Mouse (Mus musculus): ENCODE data around the gene Kcna1. TPM values are rescaled to one million over a fixed set of nuclear protein-coding genes. Genes with fewer than 3 reads are reported as not detected.

The Kcna1 gene
- 4.8 and 4.9 TPM in 2 replicates for polyA plus RNA-seq (2015; fragmentation: Nextera tagmentation; extraction: Ambion mirVana)

GRCm38 (mm10) chr6:126646381-126646780 lies at the start of gene Kcna1:
Gene Kcna1 (minus strand): TSS chr6:126646384.
- Histone ChIP-seq H3K27me3 (peaks cover 35% of the 10 kb centered on the region), H3K36me3 (no peaks in the 10 kb centered on the region), H3K9me3 (no peaks in the 10 kb centered on the region), H3K9ac (replicated peaks) (peak within 1 kb of the TSS; percentile 53), H3K4me2 (replicated peaks) (peak within 1 kb of the TSS; percentile 97), H3K4me1 (peaks cover 31% of the 10 kb centered on the region), H3K27ac (replicated peaks) (peak within 1 kb of the TSS; percentile 50), H3K4me3 (peak within 1 kb of the TSS; percentile 68)
- WGBS: 12% methylated on average over 8 of the region's 8 CpGs
- no peak for ATAC-seq (replicated peaks)

DNA sequence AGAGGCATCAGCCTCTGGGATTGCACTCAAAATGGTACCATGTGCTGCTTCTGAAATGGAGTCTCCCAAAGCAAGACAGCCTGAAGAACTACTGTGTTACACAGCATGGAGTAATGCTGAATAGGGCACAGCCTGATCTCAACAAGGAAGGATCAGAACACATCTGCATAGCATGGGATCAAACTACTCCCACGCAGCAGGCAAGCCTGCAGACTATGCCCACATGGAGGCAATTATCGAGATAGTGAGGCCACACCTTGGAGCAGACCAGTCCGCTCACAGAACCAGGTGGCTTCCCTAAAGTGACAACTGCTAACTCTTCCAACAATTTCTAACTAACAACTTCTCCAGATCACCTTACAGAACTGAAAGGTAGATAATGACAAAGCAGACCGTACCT lies 40.9 kb upstream of the Kcna1 start:
- Histone ChIP-seq H3K27ac (replicated peaks) (no peak overlapping the region), H3K4me3 (no peak overlapping the region), H3K9ac (replicated peaks) (no peak overlapping the region), H3K4me1 (no peaks in the 10 kb centered on the region), H3K9me3 (no peaks in the 10 kb centered on the region), H3K36me3 (no peaks in the 10 kb centered on the region), H3K4me2 (replicated peaks) (no peak overlapping the region), H3K27me3 (no peaks in the 10 kb centered on the region)
- ATAC-seq (replicated peaks): no peak
- WGBS: 72% methylated on average over 4 of the region's 4 CpGs

DNA sequence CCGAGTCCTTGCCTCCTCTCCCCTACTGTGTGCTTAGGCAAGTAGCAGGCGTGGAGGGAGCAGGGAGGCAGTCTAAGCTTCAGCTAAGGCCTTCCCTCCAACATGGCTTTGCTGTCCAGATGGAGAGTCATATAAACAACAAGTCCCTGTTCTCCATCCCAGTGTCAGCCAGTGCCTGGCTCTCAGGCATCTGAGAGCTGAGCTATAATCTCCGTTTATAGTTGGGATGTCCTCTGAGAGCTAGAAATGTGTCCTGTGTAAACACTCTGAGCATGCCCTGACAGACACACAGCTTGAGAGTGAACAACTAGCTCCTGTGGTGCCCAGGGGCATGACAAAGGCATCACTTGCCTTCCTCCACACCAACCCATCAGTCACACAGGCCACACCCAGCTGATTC lies 39.0 kb upstream of the Kcna1 start:
- Histone ChIP-seq H3K9me3 (no peaks in the 10 kb centered on the region), H3K27ac (replicated peaks) (no peak overlapping the region), H3K4me1 (no peaks in the 10 kb centered on the region), H3K4me3 (no peak overlapping the region), H3K36me3 (no peaks in the 10 kb centered on the region), H3K9ac (replicated peaks) (no peak overlapping the region), H3K4me2 (replicated peaks) (no peak overlapping the region), H3K27me3 (no peaks in the 10 kb centered on the region)
- WGBS: 86% methylated on average over 3 of the region's 3 CpGs
- no peak for ATAC-seq (replicated peaks)

DNA sequence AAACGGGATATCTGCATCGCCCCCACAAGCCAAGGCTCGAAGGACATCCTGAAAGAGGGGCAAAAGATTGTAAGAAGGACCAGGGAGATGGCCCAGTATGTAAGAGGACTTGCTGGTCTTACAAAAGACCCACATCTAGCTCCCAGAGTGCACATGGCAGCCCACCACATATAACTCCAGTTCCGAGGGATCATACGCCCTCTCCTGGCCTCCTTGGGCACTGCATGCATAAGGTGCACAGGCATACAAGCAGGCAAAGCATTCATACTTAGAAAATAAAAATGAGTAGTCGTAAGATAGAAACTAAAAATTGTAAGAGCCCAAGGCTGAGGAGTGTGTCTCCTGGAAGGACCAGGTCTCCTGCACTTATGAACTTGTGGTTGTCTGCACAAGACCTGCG lies 32.8 kb upstream of the Kcna1 start:
- Histone ChIP-seq H3K4me2 (replicated peaks) (no peak overlapping the region), H3K4me1 (no peaks in the 10 kb centered on the region), H3K27ac (replicated peaks) (no peak overlapping the region), H3K9ac (replicated peaks) (no peak overlapping the region), H3K9me3 (no peaks in the 10 kb centered on the region), H3K4me3 (no peak overlapping the region), H3K36me3 (no peaks in the 10 kb centered on the region), H3K27me3 (no peaks in the 10 kb centered on the region)
- 71% methylated on average over 7 of the region's 7 CpGs for WGBS
- ATAC-seq (replicated peaks): no peak

GRCm38 (mm10) chr6:126667001-126667400 lies 20.8 kb upstream of the Kcna1 start:
- Histone ChIP-seq H3K4me3 (no peak overlapping the region), H3K4me1 (no peaks in the 10 kb centered on the region), H3K27ac (replicated peaks) (no peak overlapping the region), H3K4me2 (replicated peaks) (no peak overlapping the region), H3K9me3 (no peaks in the 10 kb centered on the region), H3K9ac (replicated peaks) (no peak overlapping the region), H3K36me3 (no peaks in the 10 kb centered on the region), H3K27me3 (no peaks in the 10 kb centered on the region)
- WGBS: 84% methylated on average over 5 of the region's 5 CpGs
- ATAC-seq (replicated peaks): no peak

DNA sequence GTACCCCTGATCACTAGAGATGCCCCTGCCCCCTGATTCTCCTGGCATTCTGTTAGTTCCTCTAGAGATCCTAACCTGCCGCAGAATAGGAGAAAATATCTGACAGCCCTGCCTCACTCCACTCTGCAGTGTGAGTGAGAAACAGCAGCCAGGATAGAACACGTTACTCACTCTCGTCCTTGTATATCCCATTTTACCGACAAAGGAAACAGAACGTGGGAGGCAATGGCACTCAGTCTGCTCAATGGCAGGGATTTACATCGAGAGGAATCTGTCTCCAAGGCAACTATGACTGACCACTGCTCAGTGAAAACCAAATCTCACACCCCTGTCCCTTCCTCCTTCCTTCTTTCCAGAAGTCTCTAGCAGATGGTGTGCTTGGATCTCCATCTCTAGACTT lies 19.9 kb upstream of the Kcna1 start:
- no peak for ATAC-seq (replicated peaks)
- Histone ChIP-seq H3K4me1 (no peaks in the 10 kb centered on the region), H3K27ac (replicated peaks) (no peak overlapping the region), H3K4me2 (replicated peaks) (no peak overlapping the region), H3K36me3 (no peaks in the 10 kb centered on the region), H3K9me3 (no peaks in the 10 kb centered on the region), H3K4me3 (no peak overlapping the region), H3K9ac (replicated peaks) (no peak overlapping the region), H3K27me3 (no peaks in the 10 kb centered on the region)
- 35% methylated on average over 6 of the region's 6 CpGs for WGBS

- ATAC-seq (replicated peaks): no peak
- WGBS: 69% methylated on average over 3 of the region's 3 CpGs
Measured at GRCm38 (mm10) chr6:126664569-126664968, 18.4 kb upstream of the Kcna1 start.

DNA sequence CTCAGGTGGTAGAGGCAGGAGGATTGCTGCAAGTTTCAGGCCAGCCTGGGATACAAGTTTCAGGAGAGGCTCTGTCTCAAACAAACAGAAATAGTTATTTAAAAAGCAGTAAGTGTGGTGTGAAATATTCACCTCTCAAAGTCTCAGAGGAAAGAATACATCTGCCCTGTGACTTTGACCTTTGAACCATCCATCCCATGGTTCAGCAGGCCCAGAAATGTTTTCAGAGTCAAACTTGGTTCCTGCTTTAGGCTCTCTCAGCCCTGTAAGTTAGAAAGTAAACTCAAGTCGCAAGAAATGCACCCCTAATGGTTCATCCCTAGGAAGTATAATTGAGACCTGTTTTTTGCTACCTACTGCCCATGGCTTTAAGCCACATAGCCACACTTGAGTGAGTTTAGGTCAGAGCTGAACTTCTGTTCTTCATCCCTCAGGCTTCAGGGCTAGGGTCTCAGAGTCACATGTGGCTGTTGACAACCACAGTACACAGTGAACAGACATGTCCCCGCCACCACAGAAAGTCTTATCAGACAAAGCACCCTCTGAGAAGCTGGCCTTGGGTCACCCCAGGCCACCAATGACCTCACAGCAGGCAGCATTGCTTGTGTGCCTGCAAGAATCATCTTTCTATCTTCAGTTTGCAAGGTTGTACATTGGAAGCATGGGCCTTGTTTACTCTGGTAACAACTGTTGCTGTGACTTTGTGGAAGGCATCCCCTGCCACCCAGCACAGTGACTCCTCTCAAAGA lies 11.6 kb upstream of the Kcna1 start:
- ATAC-seq (replicated peaks): no peak
- 81% methylated on average over 2 of the region's 2 CpGs for WGBS
- H3K27ac ChIP-seq (replicated peaks): no peak overlapping the region
- H3K4me1 ChIP-seq: no peaks in the 10 kb centered on the region
- no peak overlapping the region for H3K4me3 ChIP-seq
- H3K9ac ChIP-seq (replicated peaks): no peak overlapping the region
- H3K4me2 ChIP-seq (replicated peaks): no peak overlapping the region
- H3K9me3 ChIP-seq: no peaks in the 10 kb centered on the region
- no peaks in the 10 kb centered on the region for H3K36me3 ChIP-seq
- H3K27me3 ChIP-seq: no peaks in the 10 kb centered on the region

More at GRCm38 (mm10) chr6:126664569-126664968, 18.4 kb upstream of the Kcna1 start:
- H3K36me3 ChIP-seq: no peaks in the 10 kb centered on the region
- H3K4me1 ChIP-seq: no peaks in the 10 kb centered on the region
- no peak overlapping the region for H3K4me3 ChIP-seq
- H3K27me3 ChIP-seq: no peaks in the 10 kb centered on the region
- no peak overlapping the region for H3K9ac ChIP-seq (replicated peaks)
- no peak overlapping the region for H3K4me2 ChIP-seq (replicated peaks)
- no peak overlapping the region for H3K27ac ChIP-seq (replicated peaks)
- H3K9me3 ChIP-seq: no peaks in the 10 kb centered on the region

- Histone ChIP-seq H3K9me3 (no peaks in the 10 kb centered on the region), H3K36me3 (no peaks in the 10 kb centered on the region), H3K9ac (replicated peaks) (no peak overlapping the region), H3K27ac (replicated peaks) (no peak overlapping the region), H3K27me3 (no peaks in the 10 kb centered on the region), H3K4me2 (replicated peaks) (no peak overlapping the region), H3K4me3 (no peak overlapping the region), H3K4me1 (no peaks in the 10 kb centered on the region)
- ATAC-seq (replicated peaks): no peak
- WGBS: 84% methylated on average over 7 of the region's 7 CpGs
Measured at GRCm38 (mm10) chr6:126653561-126653960, 7.4 kb upstream of the Kcna1 start.

- H3K4me1 ChIP-seq: peaks cover 31% of the 10 kb centered on the region
- H3K4me3 ChIP-seq: peak overlapping the region; percentile 68
- peak overlapping the region; percentile 53 for H3K9ac ChIP-seq (replicated peaks)
- H3K27ac ChIP-seq (replicated peaks): peak overlapping the region; percentile 50
- no peaks in the 10 kb centered on the region for H3K36me3 ChIP-seq
- WGBS: 1% methylated on average over 27 of the region's 27 CpGs
- peak; percentile 91 for ATAC-seq (replicated peaks)
- H3K9me3 ChIP-seq: no peaks in the 10 kb centered on the region
- peak overlapping the region; percentile 97 for H3K4me2 ChIP-seq (replicated peaks)
- peaks cover 35% of the 10 kb centered on the region for H3K27me3 ChIP-seq
Measured at GRCm38 (mm10) chr6:126645644-126646358, 383 bp downstream of the Kcna1 start.

GRCm38 (mm10) chr6:126645044-126645541 lies 1.1 kb downstream of the Kcna1 start:
- Histone ChIP-seq H3K4me1 (peaks cover 31% of the 10 kb centered on the region), H3K36me3 (no peaks in the 10 kb centered on the region), H3K4me2 (replicated peaks) (peak overlapping the region; percentile 97), H3K9me3 (no peaks in the 10 kb centered on the region), H3K4me3 (peak overlapping the region; percentile 68), H3K27me3 (peaks cover 35% of the 10 kb centered on the region), H3K27ac (replicated peaks) (peak overlapping the region; percentile 50), H3K9ac (replicated peaks) (peak overlapping the region; percentile 53)
- peak; percentile 57 for ATAC-seq (replicated peaks)
- WGBS: 1% methylated on average over 24 of the region's 24 CpGs

All from forebrain, embryonic 15.5 days (tissue).